Mouse (Mus musculus) hindbrain, embryonic 15.5 days (tissue): ENCODE measurements around the gene Elp4. TPM values are rescaled to one million over a fixed set of nuclear protein-coding genes. Genes with fewer than 3 reads are reported as not detected.

Experiments used
- ATAC-seq: fragments of 200-750 bp; cut with Nextera tagmentation; 2 replicates; pipeline ENCODE4 v1.8.0; 2017; ENCODE audit warnings: low read depth, moderate number of reproducible peaks, moderate TSS enrichment; ENCODE audit not compliant: low FRiP score
- H3K27ac ChIP-seq: fragments of 300-500 bp; sonication (generic); replicated peaks from 2 replicates; pipeline ENCODE4 v1.5.1; 2015; ENCODE audit warnings: mild to moderate bottlenecking, inconsistent platforms
- H3K27me3 ChIP-seq: fragments of 300-500 bp; sonication (generic); 2 replicates; pipeline ENCODE4 v1.6.1; 2015; ENCODE audit warnings: control low read depth, inconsistent platforms
- H3K36me3 ChIP-seq: fragments of 300-500 bp; sonication (generic); 2 replicates; pipeline ENCODE4 v1.6.1; 2015; ENCODE audit warnings: control low read depth, inconsistent platforms
- H3K4me1 ChIP-seq: fragments of 300-500 bp; sonication (generic); replicated peaks from 2 replicates; pipeline ENCODE4 v1.6.1; 2015; ENCODE audit warnings: control low read depth, inconsistent platforms
- H3K4me2 ChIP-seq: fragments of 300-500 bp; sonication (generic); 2 replicates; pipeline ENCODE4 v1.6.1; 2015; ENCODE audit warnings: moderate library complexity, mild to moderate bottlenecking, inconsistent platforms
- H3K4me3 ChIP-seq: fragments of 300-500 bp; sonication (generic); 2 replicates; pipeline ENCODE4 v1.5.1; 2015; ENCODE audit warnings: mild to moderate bottlenecking, inconsistent platforms
- H3K9ac ChIP-seq: fragments of 300-500 bp; sonication (generic); 2 replicates; pipeline ENCODE4 v1.6.1; 2015; ENCODE audit warnings: inconsistent platforms
- H3K9me3 ChIP-seq: fragments of 300-500 bp; sonication (generic); 2 replicates; pipeline ENCODE4 v1.6.1; 2016; ENCODE audit warnings: control low read depth, inconsistent platforms
- WGBS: fragments of 180-500 bp; shearing (Covaris S2); methylation state at CpG from one replicate; pipeline ENCODE4 v1.1.7; 2015; 5-methylcytosine and 5-hydroxymethylcytosine counted together
- polyA plus RNA-seq: library from polyadenylated mRNA; unstranded; fragments of >200 nt; fragmentation: Nextera tagmentation; extraction: Ambion mirVana; gene quantifications from 2 replicates; pipeline ENCODE4 v1.2.1, GENCODE M21; 2015

Elp4 gene
- polyA plus RNA-seq, 1 experiment from 2014 or later: 39.3 TPM

DNA sequence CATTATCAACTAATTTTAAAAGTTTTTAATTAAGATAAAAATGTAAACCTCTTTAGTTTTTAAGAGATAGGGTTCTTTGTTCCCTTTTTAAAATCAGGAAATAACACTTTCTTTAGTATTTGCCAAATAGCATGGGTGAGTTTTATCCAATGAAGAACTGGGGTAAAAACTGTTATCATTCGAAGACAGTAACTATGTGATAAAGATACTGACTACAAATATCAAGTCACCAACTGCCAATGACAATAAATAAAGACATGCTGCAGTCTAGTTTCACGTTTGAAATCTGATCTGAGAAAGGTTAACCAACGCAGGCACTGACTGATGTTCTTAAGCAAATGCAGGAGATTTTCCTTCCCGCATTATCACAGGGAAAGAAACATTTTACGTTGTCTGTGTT, 100.9 kb downstream of the Elp4 start:
- no peaks in the 10 kb centered on the region for H3K9me3 ChIP-seq
- H3K4me2 ChIP-seq: no peak overlapping the region
- H3K9ac ChIP-seq: no peak overlapping the region
- 52% methylated on average over 5 of the region's 5 CpGs for WGBS
- no peaks in the 10 kb centered on the region for H3K4me1 ChIP-seq
- H3K27ac ChIP-seq: no peak overlapping the region
- no peak overlapping the region for H3K4me3 ChIP-seq
- no peaks in the 10 kb centered on the region for H3K27me3 ChIP-seq
- no peaks in the 10 kb centered on the region for H3K36me3 ChIP-seq
- no peak for ATAC-seq

DNA sequence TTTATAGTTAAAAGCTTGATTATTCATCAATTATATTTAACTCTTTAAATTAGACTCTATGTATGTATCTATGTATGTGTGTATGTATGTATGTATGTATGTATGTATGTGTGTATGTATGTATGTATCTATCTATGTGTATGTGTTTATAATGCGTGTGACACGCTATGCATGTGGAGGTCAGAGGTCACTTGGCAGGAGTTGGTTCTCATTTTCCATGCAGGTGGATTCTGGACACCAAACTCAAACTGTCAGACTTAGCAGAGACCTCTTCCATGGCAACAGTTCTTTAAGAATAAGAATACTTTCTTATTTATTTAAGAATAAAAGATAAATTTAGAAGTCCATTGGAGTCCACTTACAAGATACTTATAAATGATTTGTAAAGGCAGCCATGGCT, 101.5 kb downstream of the Elp4 start:
- no peak for ATAC-seq
- no peaks in the 10 kb centered on the region for H3K36me3 ChIP-seq
- 77% methylated on average over 2 of the region's 2 CpGs for WGBS
- no peak overlapping the region for H3K4me3 ChIP-seq
- H3K9ac ChIP-seq: no peak overlapping the region
- H3K27ac ChIP-seq: no peak overlapping the region
- H3K9me3 ChIP-seq: no peaks in the 10 kb centered on the region
- H3K4me1 ChIP-seq: no peaks in the 10 kb centered on the region
- H3K27me3 ChIP-seq: no peaks in the 10 kb centered on the region
- no peak overlapping the region for H3K4me2 ChIP-seq

DNA sequence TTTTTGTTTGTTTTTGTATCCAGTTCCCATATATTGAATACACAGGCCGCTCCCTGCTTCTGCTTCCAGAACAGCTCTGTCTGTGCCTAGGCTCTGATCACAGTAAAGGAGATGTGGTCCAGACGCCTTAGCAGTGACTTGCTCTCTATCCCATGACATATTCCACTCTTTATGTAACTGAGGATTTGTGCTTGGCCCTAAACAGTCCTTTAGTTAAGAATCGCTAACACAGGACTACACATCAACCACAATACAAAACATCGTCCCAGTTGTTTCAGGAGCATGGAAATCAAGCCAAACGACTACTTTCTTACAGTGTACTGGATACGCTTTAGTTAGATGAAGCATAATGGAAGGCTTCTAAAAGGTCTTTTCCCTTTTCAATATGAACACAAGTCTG, 102.8 kb downstream of the Elp4 start:
- no peak overlapping the region for H3K9ac ChIP-seq
- no peak overlapping the region for H3K27ac ChIP-seq
- ATAC-seq: no peak
- no peak overlapping the region for H3K4me2 ChIP-seq
- no peak overlapping the region for H3K4me3 ChIP-seq
- no peaks in the 10 kb centered on the region for H3K36me3 ChIP-seq
- no peaks in the 10 kb centered on the region for H3K4me1 ChIP-seq
- no peaks in the 10 kb centered on the region for H3K9me3 ChIP-seq
- 66% methylated on average over 6 of the region's 6 CpGs for WGBS
- H3K27me3 ChIP-seq: no peaks in the 10 kb centered on the region

DNA sequence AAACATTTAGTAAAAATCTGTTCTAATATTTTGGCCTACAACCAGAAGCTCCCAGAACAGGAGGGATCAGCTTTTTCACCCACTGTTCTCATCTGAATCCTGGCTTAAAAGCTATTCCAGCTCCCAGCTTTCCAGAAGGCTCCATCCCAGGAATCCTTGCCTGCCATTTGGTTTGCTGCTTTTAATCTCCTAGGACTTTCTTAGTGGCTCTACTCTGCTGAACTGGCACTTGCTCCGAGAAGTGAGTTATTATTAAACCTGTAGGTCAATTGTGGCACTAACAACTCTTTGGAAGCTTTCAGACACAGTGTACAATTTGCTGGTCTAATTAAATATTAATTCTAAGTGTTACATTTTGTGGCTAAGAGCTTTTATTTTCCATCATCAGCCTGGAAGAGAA, 103.7 kb downstream of the Elp4 start:
- WGBS: 50% methylated on average over 1 of the region's 1 CpGs

DNA sequence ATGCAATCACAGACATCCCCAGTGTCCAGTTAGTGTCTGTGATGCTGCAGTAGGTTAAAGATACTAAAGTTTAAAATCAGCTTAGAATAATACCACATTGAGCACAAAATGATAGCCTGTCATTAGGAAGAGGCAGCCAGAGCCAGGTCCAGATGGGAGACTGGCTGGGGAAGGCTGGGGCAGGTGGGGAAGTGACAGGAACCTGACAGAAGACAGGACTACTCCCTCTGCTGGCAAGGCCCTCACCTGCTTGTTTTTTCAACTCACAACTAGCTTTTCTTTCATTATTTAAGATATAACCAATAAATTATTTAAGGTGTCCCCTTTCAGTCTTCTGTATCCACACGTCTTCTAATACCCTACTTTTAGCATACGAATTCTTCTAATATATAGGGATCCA, 104.5 kb downstream of the Elp4 start:
- Histone ChIP-seq H3K27ac (no peak overlapping the region), H3K4me2 (no peak overlapping the region), H3K36me3 (no peaks in the 10 kb centered on the region), H3K27me3 (no peaks in the 10 kb centered on the region), H3K4me3 (no peak overlapping the region), H3K4me1 (no peaks in the 10 kb centered on the region), H3K9me3 (no peaks in the 10 kb centered on the region), H3K9ac (no peak overlapping the region)
- 82% methylated on average over 2 of the region's 2 CpGs for WGBS
- ATAC-seq: no peak

More for the DNA sequence above, 103.7 kb downstream of the Elp4 start:
- H3K27me3 ChIP-seq: no peaks in the 10 kb centered on the region
- no peaks in the 10 kb centered on the region for H3K36me3 ChIP-seq
- no peak overlapping the region for H3K9ac ChIP-seq
- H3K27ac ChIP-seq: no peak overlapping the region
- H3K4me3 ChIP-seq: no peak overlapping the region
- H3K4me1 ChIP-seq: no peaks in the 10 kb centered on the region
- no peak for ATAC-seq
- H3K4me2 ChIP-seq: no peak overlapping the region
- no peaks in the 10 kb centered on the region for H3K9me3 ChIP-seq

DNA sequence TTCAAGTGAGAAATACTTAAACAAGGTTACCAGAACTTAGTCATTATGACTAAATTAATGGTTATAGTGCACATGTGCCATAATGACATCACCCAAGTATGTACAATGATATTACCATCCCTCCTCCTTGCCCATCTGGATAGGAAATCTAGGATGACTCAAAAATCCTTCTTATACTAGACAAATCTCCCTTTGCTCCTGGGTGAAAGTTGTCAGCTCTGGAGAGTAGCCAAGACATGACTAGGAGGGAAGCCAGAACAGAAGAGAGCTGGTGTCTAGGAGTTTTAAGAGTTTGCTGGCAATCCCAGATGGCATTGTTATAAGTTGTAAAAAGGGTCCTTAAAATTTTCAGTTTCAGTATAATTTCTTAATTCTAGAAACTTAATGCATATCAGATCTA, 106.5 kb downstream of the Elp4 start:
- H3K4me2 ChIP-seq: no peak overlapping the region
- H3K4me1 ChIP-seq: no peaks in the 10 kb centered on the region
- H3K9me3 ChIP-seq: no peaks in the 10 kb centered on the region
- no peak for ATAC-seq
- no peaks in the 10 kb centered on the region for H3K27me3 ChIP-seq
- peaks cover 3% of the 10 kb centered on the region; the same call in 1 of the 2 replicates for H3K36me3 ChIP-seq
- no peak overlapping the region for H3K27ac ChIP-seq
- H3K4me3 ChIP-seq: no peak overlapping the region
- no peak overlapping the region for H3K9ac ChIP-seq

DNA sequence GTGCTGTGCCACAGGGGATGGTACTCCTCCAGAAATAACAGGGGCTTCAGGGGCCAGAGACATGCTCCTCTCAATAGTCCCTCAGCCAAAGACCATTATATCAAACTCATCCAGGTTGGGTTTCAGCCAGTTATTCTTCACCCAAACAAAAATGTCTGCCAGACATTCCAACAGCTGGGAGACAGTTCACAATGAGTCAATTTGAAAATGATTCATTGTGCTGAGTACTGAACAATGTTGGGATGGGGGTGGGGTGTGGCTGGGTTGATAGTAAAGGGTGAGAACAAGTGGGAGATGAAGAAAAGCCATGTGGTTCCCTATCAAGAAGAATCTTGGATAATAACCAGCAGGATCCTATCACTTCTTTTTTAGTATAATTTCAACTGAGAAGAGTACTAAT, 108.3 kb downstream of the Elp4 start:
- Histone ChIP-seq H3K9me3 (no peaks in the 10 kb centered on the region), H3K4me1 (no peaks in the 10 kb centered on the region)
- peak; percentile 38; the same call in 1 of the 2 replicates for ATAC-seq

DNA sequence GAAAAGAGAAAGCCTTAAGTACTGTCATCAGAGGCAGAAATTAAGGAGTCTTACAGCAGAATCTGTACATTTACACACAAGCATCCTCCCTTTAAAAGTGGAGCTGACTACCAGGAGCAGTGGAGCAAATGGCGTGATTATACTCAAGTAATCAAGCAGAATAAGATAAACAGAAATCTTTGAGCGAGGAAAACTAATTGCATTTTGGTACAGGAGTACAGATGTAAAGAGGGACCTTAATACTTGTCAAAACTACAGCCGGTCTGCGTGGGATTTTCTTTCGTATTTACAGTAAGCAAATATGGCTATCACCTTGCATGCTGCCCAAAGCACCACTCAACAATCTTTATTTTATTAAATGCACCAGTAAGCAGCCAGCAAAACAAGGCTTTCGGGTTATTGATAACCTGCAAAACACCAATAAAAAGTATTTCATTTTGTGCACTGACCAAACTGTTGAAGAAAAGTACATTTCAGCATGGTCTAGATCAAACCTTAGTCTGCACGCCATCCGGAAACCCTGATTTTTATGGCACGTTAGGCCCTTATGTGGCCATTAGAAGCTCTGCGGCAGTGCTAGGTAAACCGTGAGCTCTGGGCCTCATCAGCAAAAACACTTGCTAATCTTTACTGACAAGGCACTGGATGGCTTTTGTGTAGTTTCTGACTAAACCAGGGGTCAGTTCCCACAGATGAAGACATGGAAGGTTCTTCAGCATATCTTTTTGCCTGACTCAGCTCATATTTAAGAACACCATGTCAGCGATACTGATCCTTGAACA, 111.8 kb downstream of the Elp4 start:
- 61% methylated on average over 12 of the region's 12 CpGs for WGBS
- H3K4me1 ChIP-seq: no peaks in the 10 kb centered on the region

More for the DNA sequence above, 108.3 kb downstream of the Elp4 start:
- no peak overlapping the region for H3K4me2 ChIP-seq
- no peak overlapping the region for H3K4me3 ChIP-seq
- no peak overlapping the region for H3K9ac ChIP-seq
- no peak overlapping the region for H3K27ac ChIP-seq
- no peaks in the 10 kb centered on the region for H3K27me3 ChIP-seq
- peaks cover 3% of the 10 kb centered on the region; the same call in 1 of the 2 replicates for H3K36me3 ChIP-seq

DNA sequence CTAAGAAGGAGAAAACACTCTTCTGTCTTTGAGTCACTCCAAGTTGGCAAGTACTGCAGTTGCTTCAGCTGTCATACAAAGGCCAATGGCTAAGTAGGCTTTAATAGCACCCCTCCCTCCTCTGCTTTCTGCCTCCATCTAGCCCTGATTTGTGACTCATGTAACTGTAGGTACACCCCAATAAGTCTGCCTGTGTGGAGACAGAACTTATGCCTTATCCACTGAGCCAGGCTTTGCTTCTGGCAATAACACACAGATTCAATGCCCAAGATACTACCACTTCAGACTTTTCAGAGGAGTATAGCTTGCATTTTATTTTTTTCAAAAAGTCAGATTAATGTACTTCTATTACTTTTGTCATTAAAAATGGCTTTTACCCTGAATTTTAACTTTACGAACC, 114.4 kb downstream of the Elp4 start:
- no peaks in the 10 kb centered on the region for H3K9me3 ChIP-seq
- no peak overlapping the region for H3K27ac ChIP-seq
- no peak overlapping the region for H3K4me2 ChIP-seq
- peaks cover 3% of the 10 kb centered on the region; the same call in 1 of the 2 replicates for H3K36me3 ChIP-seq
- WGBS: 97% methylated on average over 1 of the region's 1 CpGs
- H3K4me3 ChIP-seq: no peak overlapping the region
- ATAC-seq: no peak
- no peaks in the 10 kb centered on the region for H3K4me1 ChIP-seq
- H3K27me3 ChIP-seq: no peaks in the 10 kb centered on the region
- no peak overlapping the region for H3K9ac ChIP-seq

More for the DNA sequence above, 111.8 kb downstream of the Elp4 start:
- no peak overlapping the region for H3K9ac ChIP-seq
- H3K36me3 ChIP-seq: peaks cover 3% of the 10 kb centered on the region; the same call in 1 of the 2 replicates
- no peaks in the 10 kb centered on the region for H3K27me3 ChIP-seq
- H3K9me3 ChIP-seq: no peaks in the 10 kb centered on the region
- H3K4me3 ChIP-seq: no peak overlapping the region
- ATAC-seq: no peak
- no peak overlapping the region for H3K4me2 ChIP-seq
- no peak overlapping the region for H3K27ac ChIP-seq

DNA sequence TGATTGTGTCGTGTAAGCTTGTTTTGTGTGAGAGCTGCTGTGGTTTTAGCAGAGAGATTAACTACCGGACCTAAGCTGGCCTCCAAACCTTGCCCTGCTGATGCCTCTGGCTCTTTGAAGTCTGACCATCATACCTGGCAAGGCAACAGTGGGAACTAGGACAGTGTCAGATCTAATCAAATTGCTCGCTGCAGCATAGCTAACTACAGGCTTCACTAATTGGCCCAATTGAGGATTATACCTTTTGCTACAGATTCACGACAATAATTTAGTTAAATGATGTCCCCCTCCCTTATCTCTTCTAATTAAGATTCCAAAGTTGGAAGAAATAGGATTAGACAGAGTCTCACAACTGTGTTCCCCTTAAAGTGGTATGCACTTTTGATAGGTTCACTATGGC, 116.6 kb downstream of the Elp4 start:
- 74% methylated on average over 4 of the region's 4 CpGs for WGBS

DNA sequence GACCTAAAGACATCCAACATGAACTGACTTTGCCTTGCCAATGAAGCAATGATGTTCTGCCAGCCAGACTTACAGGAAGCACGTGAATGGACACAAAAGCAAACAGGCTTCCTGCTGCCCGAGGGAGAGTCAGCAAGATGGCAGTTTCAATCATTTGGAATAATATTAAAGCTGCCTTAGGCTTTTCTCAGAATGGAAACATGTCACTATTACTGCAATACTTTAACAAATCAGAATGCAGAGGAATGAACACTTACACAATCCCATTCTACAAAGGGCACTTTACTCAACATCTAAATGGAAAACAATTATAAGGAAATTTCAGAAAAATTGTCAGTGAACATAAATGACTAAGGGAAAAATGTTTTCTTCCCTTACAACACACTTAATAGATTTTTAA, 117.4 kb downstream of the Elp4 start:
- Histone ChIP-seq H3K4me3 (no peak overlapping the region), H3K27me3 (no peaks in the 10 kb centered on the region), H3K27ac (no peak overlapping the region), H3K4me1 (no peaks in the 10 kb centered on the region), H3K36me3 (no peaks in the 10 kb centered on the region), H3K9me3 (no peaks in the 10 kb centered on the region), H3K4me2 (no peak overlapping the region), H3K9ac (no peak overlapping the region)
- ATAC-seq: no peak
- 15% methylated on average over 2 of the region's 2 CpGs for WGBS

More for the DNA sequence above, 116.6 kb downstream of the Elp4 start:
- no peaks in the 10 kb centered on the region for H3K27me3 ChIP-seq
- H3K4me3 ChIP-seq: no peak overlapping the region
- H3K27ac ChIP-seq: no peak overlapping the region
- H3K4me2 ChIP-seq: no peak overlapping the region
- H3K9me3 ChIP-seq: no peaks in the 10 kb centered on the region
- H3K36me3 ChIP-seq: no peaks in the 10 kb centered on the region
- H3K4me1 ChIP-seq: no peaks in the 10 kb centered on the region
- no peak overlapping the region for H3K9ac ChIP-seq
- ATAC-seq: no peak

DNA sequence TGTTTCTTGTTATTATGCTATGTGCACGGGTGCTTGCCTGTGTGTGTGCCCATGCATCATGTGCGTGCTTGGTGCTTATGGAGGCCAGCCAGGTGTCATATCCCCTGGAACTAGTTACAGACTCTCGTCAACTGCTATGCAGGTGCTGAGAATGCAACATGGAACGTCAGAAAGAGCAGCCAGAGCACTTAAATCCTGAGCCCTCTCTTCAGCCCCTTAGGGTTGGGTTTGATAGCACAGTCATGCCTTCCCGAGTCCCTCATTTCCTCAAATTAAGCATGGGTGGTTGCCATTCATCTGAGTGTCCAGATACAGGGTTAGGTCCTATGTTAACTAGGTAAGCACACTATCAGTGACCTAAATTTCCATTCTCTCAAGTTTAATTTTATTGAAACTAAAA, 121.5 kb downstream of the Elp4 start:
- 78% methylated on average over 5 of the region's 5 CpGs for WGBS

DNA sequence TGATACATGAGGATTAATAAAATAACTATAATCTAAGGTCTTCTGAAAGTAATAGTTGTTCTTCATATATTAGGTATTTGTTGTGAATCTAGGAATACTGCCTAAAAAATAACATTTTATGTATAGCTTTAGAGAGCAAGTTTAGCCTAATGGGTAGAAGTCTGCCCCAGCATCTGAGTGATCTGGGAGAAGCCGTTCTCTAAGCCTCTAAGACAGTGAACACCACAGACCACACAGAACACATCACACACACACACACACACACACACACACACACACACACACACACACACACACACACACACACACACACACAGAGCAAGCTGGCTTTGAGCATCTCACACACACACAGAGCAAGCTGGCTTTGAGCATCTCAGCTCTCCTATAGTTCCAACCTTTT, 123.6 kb downstream of the Elp4 start:
- no peak overlapping the region for H3K27ac ChIP-seq
- H3K4me3 ChIP-seq: no peak overlapping the region
- H3K4me2 ChIP-seq: no peak overlapping the region
- H3K9me3 ChIP-seq: no peaks in the 10 kb centered on the region
- ATAC-seq: no peak
- no peak overlapping the region for H3K9ac ChIP-seq
- H3K36me3 ChIP-seq: no peaks in the 10 kb centered on the region
- WGBS: 48% methylated on average over 1 of the region's 1 CpGs
- no peaks in the 10 kb centered on the region for H3K4me1 ChIP-seq
- no peaks in the 10 kb centered on the region for H3K27me3 ChIP-seq

More for the DNA sequence above, 121.5 kb downstream of the Elp4 start:
- Histone ChIP-seq H3K27ac (no peak overlapping the region), H3K4me2 (no peak overlapping the region), H3K36me3 (no peaks in the 10 kb centered on the region), H3K9me3 (no peaks in the 10 kb centered on the region), H3K9ac (no peak overlapping the region), H3K4me1 (no peaks in the 10 kb centered on the region), H3K27me3 (no peaks in the 10 kb centered on the region), H3K4me3 (no peak overlapping the region)
- no peak for ATAC-seq
